Mouse (Mus musculus): Measurements from ENCODE around the gene Rbpjl. TPM values are rescaled to one million over a fixed set of nuclear protein-coding genes. Genes with fewer than 3 reads are reported as not detected.
A peak's percentile ranks its signal among the peaks of the same experiment; 100 is the strongest.

The Rbpjl gene
- polyA plus RNA-seq, 1 experiment = not detected

DNA sequence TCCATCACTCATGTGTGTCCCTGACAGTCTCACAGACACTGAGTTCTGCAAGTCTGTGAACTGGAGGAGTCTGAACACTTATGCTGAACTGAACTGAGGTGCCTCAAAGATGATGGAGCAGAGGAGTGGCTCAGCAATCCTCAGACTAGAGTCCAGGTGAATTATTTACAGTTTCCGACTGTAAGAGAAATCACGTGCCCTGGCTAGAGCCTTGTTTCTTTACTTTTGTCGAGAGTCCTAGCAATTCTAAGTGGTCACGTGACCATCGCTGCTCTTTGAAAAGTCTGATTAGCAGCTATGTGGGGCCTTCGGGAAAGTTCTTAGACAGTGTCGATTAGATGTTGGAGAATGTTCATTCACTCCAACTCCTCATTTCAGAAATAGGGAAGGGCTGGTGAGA is 55.0 kb downstream of the Rbpjl start:
- peaks cover 9% of the 10 kb centered on the region for H3K4me1 ChIP-seq (ENCODE audit: control insufficient read depth, insufficient read depth, low read length)
- H3K4me3 ChIP-seq (ENCODE audit: insufficient read depth, low read length) = no peak overlapping the region
- no peak overlapping the region for H3K27ac ChIP-seq (ENCODE audit: insufficient read depth, low read length)
- TF ChIP-seq POLR2A (IDR thresholded peaks at IDR 0.05; ENCODE audit: low read depth, low read length) = no peak
- no peak for TF ChIP-seq CTCF (IDR thresholded peaks at IDR 0.05; ENCODE audit: borderline replicate concordance, insufficient read depth, low read length)

DNA sequence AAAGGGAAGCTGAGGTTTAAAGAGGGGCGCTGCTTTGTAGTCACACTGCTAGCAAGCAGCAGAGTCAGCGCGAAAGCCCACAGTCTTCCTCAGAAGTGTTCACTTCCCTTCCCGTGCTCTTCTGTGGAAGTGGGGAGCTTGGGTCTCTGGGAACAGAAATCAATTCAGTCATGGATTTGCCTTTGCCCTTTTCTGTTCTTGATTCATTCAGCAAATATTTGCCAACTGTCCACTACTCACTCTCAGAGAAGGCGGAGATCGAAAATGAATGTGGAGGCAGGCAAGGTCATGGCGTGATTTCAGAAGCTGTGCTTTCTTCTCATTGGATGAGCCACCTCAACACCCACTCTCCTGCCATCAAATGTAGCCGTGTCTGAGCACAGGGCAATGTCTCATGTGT is 55.6 kb downstream of the Rbpjl start:
- H3K4me1 ChIP-seq (ENCODE audit: control insufficient read depth, insufficient read depth, low read length) = peaks cover 9% of the 10 kb centered on the region
- H3K4me3 ChIP-seq (ENCODE audit: insufficient read depth, low read length) = no peak overlapping the region
- TF ChIP-seq CTCF (IDR thresholded peaks at IDR 0.05; ENCODE audit: borderline replicate concordance, insufficient read depth, low read length) = no peak
- H3K27ac ChIP-seq (ENCODE audit: insufficient read depth, low read length) = no peak overlapping the region

DNA sequence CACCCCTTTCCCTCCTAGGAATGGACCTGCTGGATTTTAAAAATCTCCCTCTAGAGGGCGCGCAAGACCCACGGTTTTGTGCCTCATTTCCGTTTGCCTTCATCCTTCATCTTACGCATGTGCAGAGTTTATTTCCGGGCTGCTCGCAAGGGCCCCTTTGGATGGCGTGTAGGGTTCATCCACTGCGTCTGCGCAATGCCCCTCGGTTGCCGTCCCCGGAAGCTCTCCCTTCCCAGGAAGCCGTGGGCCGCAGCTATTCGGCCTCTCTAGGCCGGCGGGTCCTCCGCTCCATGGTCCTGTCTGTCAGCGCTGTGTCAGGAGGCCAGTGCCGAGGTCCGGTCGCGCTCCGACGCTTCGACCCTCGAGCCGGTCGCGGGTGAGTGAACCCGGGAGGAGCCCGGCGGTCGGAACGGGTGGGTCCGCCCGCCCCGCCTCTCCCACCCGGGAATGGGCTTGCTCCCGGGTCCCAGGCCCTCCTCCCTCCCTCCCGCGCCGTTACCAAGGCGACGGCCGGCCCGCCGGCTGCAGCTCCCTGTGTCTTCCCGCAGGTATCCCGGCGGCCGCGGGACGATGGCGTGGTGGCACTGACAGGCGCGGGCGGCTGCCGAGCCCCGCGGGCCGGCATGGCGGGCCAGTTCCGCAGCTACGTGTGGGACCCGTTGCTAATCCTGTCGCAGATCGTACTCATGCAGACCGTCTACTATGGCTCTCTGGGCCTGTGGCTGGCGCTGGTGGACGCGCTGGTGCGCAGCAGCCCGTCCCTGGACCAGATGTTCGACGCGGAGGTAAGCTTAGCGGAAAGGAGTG is 58.0 kb downstream of the Rbpjl start, which contains the start of gene Gm20458:
Gene Gm20458 (plus strand): TSS at position 223 of the 807 bp plus-strand sequence.
- Histone ChIP-seq H3K27ac (ENCODE audit: insufficient read depth, low read length) (peak within 1 kb of the TSS; percentile 29; the same call in 1 of the 2 replicates), H3K4me1 (ENCODE audit: control insufficient read depth, insufficient read depth, low read length) (peaks cover 9% of the 10 kb centered on the region), H3K4me3 (ENCODE audit: insufficient read depth, low read length) (peak within 1 kb of the TSS; percentile 69)
- TF ChIP-seq CTCF (IDR thresholded peaks at IDR 0.05; ENCODE audit: borderline replicate concordance, insufficient read depth, low read length) (peak; percentile 44; the same call in 1 of the 2 replicates), POLR2A (IDR thresholded peaks at IDR 0.05; ENCODE audit: low read depth, low read length) (peak; percentile 81)

Other genes with a start within 250 kb of the Rbpjl start
- 0.23 and 1.1 TPM in 2 replicates for gene Kcns1, start 232.0 kb upstream of the Rbpjl start, polyA plus RNA-seq (2011; ENCODE audit: insufficient read length, low read depth, missing spikeins)
- not detected in 2 replicates for gene Wfdc5, start 220.4 kb upstream of the Rbpjl start, polyA plus RNA-seq (2011; ENCODE audit: insufficient read length, low read depth, missing spikeins)
- gene Wfdc12, start 212.5 kb upstream of the Rbpjl start, polyA plus RNA-seq (2011; ENCODE audit: insufficient read length, low read depth, missing spikeins) = not detected in 2 replicates
- gene Wfdc15a, start 203.0 kb upstream of the Rbpjl start, polyA plus RNA-seq (2011; ENCODE audit: insufficient read length, low read depth, missing spikeins) = not detected in 2 replicates
- gene Wfdc15b, start 181.5 kb upstream of the Rbpjl start, polyA plus RNA-seq (2011; ENCODE audit: insufficient read length, low read depth, missing spikeins) = not detected in 2 replicates
- not detected in 2 replicates for gene Svs2, start 164.7 kb upstream of the Rbpjl start, polyA plus RNA-seq (2011; ENCODE audit: insufficient read length, low read depth, missing spikeins)
- gene Svs3b, start 146.5 kb upstream of the Rbpjl start, polyA plus RNA-seq (2011; ENCODE audit: insufficient read length, low read depth, missing spikeins) = not detected in 2 replicates
- not detected in 2 replicates for gene Svs4, start 124.7 kb upstream of the Rbpjl start, polyA plus RNA-seq (2011; ENCODE audit: insufficient read length, low read depth, missing spikeins)
- gene Svs3a, start 113.9 kb upstream of the Rbpjl start, polyA plus RNA-seq (2011; ENCODE audit: insufficient read length, low read depth, missing spikeins) = not detected in 2 replicates
- not detected in 2 replicates for gene Svs6, start 86.4 kb upstream of the Rbpjl start, polyA plus RNA-seq (2011; ENCODE audit: insufficient read length, low read depth, missing spikeins)
- not detected in 2 replicates for gene Svs5, start 70.4 kb upstream of the Rbpjl start, polyA plus RNA-seq (2011; ENCODE audit: insufficient read length, low read depth, missing spikeins)
- gene Slpi, start 14.0 kb upstream of the Rbpjl start, polyA plus RNA-seq (2011; ENCODE audit: insufficient read length, low read depth, missing spikeins) = 0.90 TPM in 1 of 2 replicates, not detected in the other
- gene Matn4, start 2.0 kb downstream of the Rbpjl start, polyA plus RNA-seq (2011; ENCODE audit: insufficient read length, low read depth, missing spikeins) = 0.18 and 3.1 TPM in 2 replicates
- 242 and 248 TPM in 2 replicates for gene Sdc4, start 40.7 kb downstream of the Rbpjl start, polyA plus RNA-seq (2011; ENCODE audit: insufficient read length, low read depth, missing spikeins)
- gene Sys1, start 53.8 kb downstream of the Rbpjl start, polyA plus RNA-seq (2011; ENCODE audit: insufficient read length, low read depth, missing spikeins) = 23.1 and 23.6 TPM in 2 replicates
- gene Gm20458, start 57.8 kb downstream of the Rbpjl start, polyA plus RNA-seq (2011; ENCODE audit: insufficient read length, low read depth, missing spikeins) = 4.1 and 5.8 TPM in 2 replicates
- gene Trp53tg5, start 70.6 kb downstream of the Rbpjl start, polyA plus RNA-seq (2011; ENCODE audit: insufficient read length, low read depth, missing spikeins) = not detected in 2 replicates
- gene Dbndd2, start 83.0 kb downstream of the Rbpjl start, polyA plus RNA-seq (2011; ENCODE audit: insufficient read length, low read depth, missing spikeins) = 13.8 and 19.0 TPM in 2 replicates
- 59.6 and 66.3 TPM in 2 replicates for gene Pigt, start 94.4 kb downstream of the Rbpjl start, polyA plus RNA-seq (2011; ENCODE audit: insufficient read length, low read depth, missing spikeins)
- not detected in 2 replicates for gene Wfdc2, start 159.3 kb downstream of the Rbpjl start, polyA plus RNA-seq (2011; ENCODE audit: insufficient read length, low read depth, missing spikeins)
- not detected in 2 replicates for gene Spint3, start 170.3 kb downstream of the Rbpjl start, polyA plus RNA-seq (2011; ENCODE audit: insufficient read length, low read depth, missing spikeins)
- gene Wfdc6a, start 182.3 kb downstream of the Rbpjl start, polyA plus RNA-seq (2011; ENCODE audit: insufficient read length, low read depth, missing spikeins) = not detected in 2 replicates
- gene Eppin, start 190.5 kb downstream of the Rbpjl start, polyA plus RNA-seq (2011; ENCODE audit: insufficient read length, low read depth, missing spikeins) = not detected in 2 replicates
- not detected in 2 replicates for gene Wfdc6b, start 210.4 kb downstream of the Rbpjl start, polyA plus RNA-seq (2011; ENCODE audit: insufficient read length, low read depth, missing spikeins)
- gene Wfdc8, start 210.5 kb downstream of the Rbpjl start, polyA plus RNA-seq (2011; ENCODE audit: insufficient read length, low read depth, missing spikeins) = not detected in 2 replicates
- gene Wfdc16, start 235.7 kb downstream of the Rbpjl start, polyA plus RNA-seq (2011; ENCODE audit: insufficient read length, low read depth, missing spikeins) = not detected in 2 replicates